Mouse (Mus musculus): ENCODE measurements at regions not wholly inside any gene's neighbourhood (a gene's known extent, or its start where the extent isn't known, plus 50 kb on each side); places are given as distances from the start of the nearest gene placed in this dataset.

GRCm38 (mm10) chr10:16803978-16804377, 919.0 kb upstream of the Cited2 start:
- Histone ChIP-seq H3K27me3 (no peaks in the 10 kb centered on the region), H3K36me3 (no peaks in the 10 kb centered on the region), H3K4me3 (no peak overlapping the region), H3K4me2 (replicated peaks) (no peak overlapping the region), H3K9me3 (no peaks in the 10 kb centered on the region), H3K9ac (replicated peaks) (no peak overlapping the region), H3K27ac (replicated peaks) (no peak overlapping the region), H3K4me1 (no peaks in the 10 kb centered on the region)
- 81% methylated on average over 2 of the region's 2 CpGs for WGBS
- no peak for ATAC-seq (ENCODE audit: low FRiP score, low read depth)

- no peak overlapping the region for H3K4me3 ChIP-seq
- no peaks in the 10 kb centered on the region for H3K36me3 ChIP-seq
- no peak overlapping the region for H3K4me2 ChIP-seq (replicated peaks)
- no peaks in the 10 kb centered on the region for H3K4me1 ChIP-seq
- no peak overlapping the region for H3K9ac ChIP-seq (replicated peaks)
- H3K27ac ChIP-seq (replicated peaks): no peak overlapping the region
- H3K9me3 ChIP-seq: no peaks in the 10 kb centered on the region
- H3K27me3 ChIP-seq: no peaks in the 10 kb centered on the region
- no peak for ATAC-seq (ENCODE audit: low FRiP score, low read depth)
- WGBS: 86% methylated on average over 2 of the region's 2 CpGs
These were observed 912.3 kb upstream of the Cited2 start for GRCm38 (mm10) chr10:16810716-16811115.

GRCm38 (mm10) chr10:16814013-16814412, 909.0 kb upstream of the Cited2 start:
- no peak overlapping the region for H3K4me2 ChIP-seq (replicated peaks)
- H3K4me1 ChIP-seq: no peaks in the 10 kb centered on the region
- H3K9me3 ChIP-seq: no peaks in the 10 kb centered on the region
- H3K27me3 ChIP-seq: no peaks in the 10 kb centered on the region
- no peaks in the 10 kb centered on the region for H3K36me3 ChIP-seq
- WGBS: 83% methylated on average over 2 of the region's 2 CpGs
- no peak overlapping the region for H3K27ac ChIP-seq (replicated peaks)
- ATAC-seq (ENCODE audit: low FRiP score, low read depth): no peak
- no peak overlapping the region for H3K9ac ChIP-seq (replicated peaks)
- H3K4me3 ChIP-seq: no peak overlapping the region

GRCm38 (mm10) chr10:16861534-16861933, 861.5 kb upstream of the Cited2 start:
- Histone ChIP-seq H3K9me3 (no peaks in the 10 kb centered on the region), H3K4me1 (no peaks in the 10 kb centered on the region), H3K4me2 (replicated peaks) (no peak overlapping the region), H3K4me3 (no peak overlapping the region), H3K27me3 (no peaks in the 10 kb centered on the region), H3K9ac (replicated peaks) (no peak overlapping the region), H3K36me3 (no peaks in the 10 kb centered on the region), H3K27ac (replicated peaks) (no peak overlapping the region)
- ATAC-seq (ENCODE audit: low FRiP score, low read depth): no peak
- 86% methylated on average over 1 of the region's 1 CpGs for WGBS

GRCm38 (mm10) chr10:16866914-16867313, 856.1 kb upstream of the Cited2 start:
- Histone ChIP-seq H3K36me3 (no peaks in the 10 kb centered on the region), H3K9me3 (no peaks in the 10 kb centered on the region), H3K4me3 (no peak overlapping the region), H3K27ac (replicated peaks) (no peak overlapping the region), H3K4me2 (replicated peaks) (no peak overlapping the region), H3K4me1 (no peaks in the 10 kb centered on the region), H3K27me3 (no peaks in the 10 kb centered on the region), H3K9ac (replicated peaks) (no peak overlapping the region)
- no peak for ATAC-seq (ENCODE audit: low FRiP score, low read depth)
- WGBS: 76% methylated on average over 2 of the region's 2 CpGs

GRCm38 (mm10) chr10:16874131-16874530, 848.9 kb upstream of the Cited2 start:
- H3K9me3 ChIP-seq: no peaks in the 10 kb centered on the region
- no peak for ATAC-seq (ENCODE audit: low FRiP score, low read depth)
- no peak overlapping the region for H3K27ac ChIP-seq (replicated peaks)
- H3K36me3 ChIP-seq: no peaks in the 10 kb centered on the region
- H3K4me3 ChIP-seq: no peak overlapping the region
- no peak overlapping the region for H3K4me2 ChIP-seq (replicated peaks)
- H3K27me3 ChIP-seq: no peaks in the 10 kb centered on the region
- H3K9ac ChIP-seq (replicated peaks): no peak overlapping the region
- no peaks in the 10 kb centered on the region for H3K4me1 ChIP-seq
- 71% methylated on average over 3 of the region's 3 CpGs for WGBS

GRCm38 (mm10) chr10:16878197-16878596, 844.8 kb upstream of the Cited2 start:
- H3K27me3 ChIP-seq: no peaks in the 10 kb centered on the region
- no peak for ATAC-seq (ENCODE audit: low FRiP score, low read depth)
- no peak overlapping the region for H3K9ac ChIP-seq (replicated peaks)
- no peak overlapping the region for H3K27ac ChIP-seq (replicated peaks)
- H3K9me3 ChIP-seq: no peaks in the 10 kb centered on the region
- H3K36me3 ChIP-seq: no peaks in the 10 kb centered on the region
- H3K4me3 ChIP-seq: no peak overlapping the region
- no peak overlapping the region for H3K4me2 ChIP-seq (replicated peaks)
- H3K4me1 ChIP-seq: no peaks in the 10 kb centered on the region

- ATAC-seq (ENCODE audit: low FRiP score, low read depth): no peak
- H3K27ac ChIP-seq (replicated peaks): no peak overlapping the region
- no peaks in the 10 kb centered on the region for H3K27me3 ChIP-seq
- no peaks in the 10 kb centered on the region for H3K4me1 ChIP-seq
- no peak overlapping the region for H3K4me2 ChIP-seq (replicated peaks)
- no peaks in the 10 kb centered on the region for H3K36me3 ChIP-seq
- H3K4me3 ChIP-seq: no peak overlapping the region
- no peak overlapping the region for H3K9ac ChIP-seq (replicated peaks)
- H3K9me3 ChIP-seq: no peaks in the 10 kb centered on the region
These were observed 829.7 kb upstream of the Cited2 start for GRCm38 (mm10) chr10:16893316-16893715.

GRCm38 (mm10) chr10:16895332-16895731, 827.7 kb upstream of the Cited2 start:
- H3K9me3 ChIP-seq: no peaks in the 10 kb centered on the region
- no peak overlapping the region for H3K4me3 ChIP-seq
- no peak overlapping the region for H3K27ac ChIP-seq (replicated peaks)
- H3K4me1 ChIP-seq: no peaks in the 10 kb centered on the region
- no peak overlapping the region for H3K9ac ChIP-seq (replicated peaks)
- H3K36me3 ChIP-seq: no peaks in the 10 kb centered on the region
- H3K27me3 ChIP-seq: no peaks in the 10 kb centered on the region
- H3K4me2 ChIP-seq (replicated peaks): no peak overlapping the region
- ATAC-seq (ENCODE audit: low FRiP score, low read depth): no peak

GRCm38 (mm10) chr10:16922888-16923287, 800.1 kb upstream of the Cited2 start:
- Histone ChIP-seq H3K4me1 (no peaks in the 10 kb centered on the region), H3K9ac (replicated peaks) (no peak overlapping the region), H3K27me3 (no peaks in the 10 kb centered on the region), H3K36me3 (no peaks in the 10 kb centered on the region), H3K4me3 (no peak overlapping the region), H3K27ac (replicated peaks) (no peak overlapping the region), H3K9me3 (no peaks in the 10 kb centered on the region), H3K4me2 (replicated peaks) (no peak overlapping the region)
- 80% methylated on average over 2 of the region's 2 CpGs for WGBS
- no peak for ATAC-seq (ENCODE audit: low FRiP score, low read depth)

GRCm38 (mm10) chr10:16923851-16924250, 799.2 kb upstream of the Cited2 start:
- Histone ChIP-seq H3K27me3 (no peaks in the 10 kb centered on the region), H3K27ac (replicated peaks) (no peak overlapping the region), H3K36me3 (no peaks in the 10 kb centered on the region), H3K4me1 (no peaks in the 10 kb centered on the region), H3K9ac (replicated peaks) (no peak overlapping the region), H3K4me2 (replicated peaks) (no peak overlapping the region), H3K9me3 (no peaks in the 10 kb centered on the region), H3K4me3 (no peak overlapping the region)
- WGBS: 89% methylated on average over 6 of the region's 6 CpGs
- no peak for ATAC-seq (ENCODE audit: low FRiP score, low read depth)

GRCm38 (mm10) chr10:16937705-16938104, 785.3 kb upstream of the Cited2 start:
- no peak overlapping the region for H3K9ac ChIP-seq (replicated peaks)
- H3K4me1 ChIP-seq: no peaks in the 10 kb centered on the region
- H3K4me3 ChIP-seq: no peak overlapping the region
- no peak overlapping the region for H3K4me2 ChIP-seq (replicated peaks)
- 90% methylated on average over 4 of the region's 4 CpGs for WGBS
- no peaks in the 10 kb centered on the region for H3K36me3 ChIP-seq
- ATAC-seq (ENCODE audit: low FRiP score, low read depth): no peak
- no peaks in the 10 kb centered on the region for H3K27me3 ChIP-seq
- peaks cover 3% of the 10 kb centered on the region; the same call in 1 of the 2 replicates for H3K9me3 ChIP-seq
- no peak overlapping the region for H3K27ac ChIP-seq (replicated peaks)

GRCm38 (mm10) chr10:16951636-16952035, 771.4 kb upstream of the Cited2 start:
- no peaks in the 10 kb centered on the region for H3K36me3 ChIP-seq
- no peaks in the 10 kb centered on the region for H3K4me1 ChIP-seq
- WGBS: 61% methylated on average over 1 of the region's 1 CpGs
- no peaks in the 10 kb centered on the region for H3K9me3 ChIP-seq
- H3K4me2 ChIP-seq (replicated peaks): no peak overlapping the region
- no peak for ATAC-seq (ENCODE audit: low FRiP score, low read depth)
- no peak overlapping the region for H3K4me3 ChIP-seq
- H3K27ac ChIP-seq (replicated peaks): no peak overlapping the region
- no peak overlapping the region for H3K9ac ChIP-seq (replicated peaks)
- no peaks in the 10 kb centered on the region for H3K27me3 ChIP-seq
